Mouse (Mus musculus) neural tube, embryonic 13.5 days (tissue): ENCODE data around the gene Ippk. TPM values are rescaled to one million over a fixed set of nuclear protein-coding genes. Genes with fewer than 3 reads are reported as not detected.

Experiments
- ATAC-seq: fragments of 200-750 bp; cut with Nextera tagmentation; 2 replicates; pipeline ENCODE4 v1.8.0; 2017; ENCODE audit warnings: low read depth, mild to moderate bottlenecking, moderate TSS enrichment, moderate library complexity
- H3K27ac ChIP-seq: fragments of 300-500 bp; sonication (generic); replicated peaks from 2 replicates; pipeline ENCODE4 v1.5.1; 2015; ENCODE audit warnings: moderate library complexity, mild to moderate bottlenecking, inconsistent platforms
- H3K27me3 ChIP-seq: fragments of 300-500 bp; sonication (generic); 2 replicates; pipeline ENCODE4 v1.6.1; 2015; ENCODE audit warnings: mild to moderate bottlenecking, inconsistent platforms
- H3K36me3 ChIP-seq: fragments of 300-500 bp; sonication (generic); 2 replicates; pipeline ENCODE4 v1.6.1; 2015; ENCODE audit warnings: mild to moderate bottlenecking, inconsistent platforms
- H3K4me1 ChIP-seq: fragments of 300-500 bp; sonication (generic); replicated peaks from 2 replicates; pipeline ENCODE4 v1.6.1; 2015; ENCODE audit warnings: inconsistent platforms
- H3K4me2 ChIP-seq: fragments of 300-500 bp; sonication (generic); 2 replicates; pipeline ENCODE4 v1.6.1; 2015; ENCODE audit warnings: inconsistent platforms, mild to moderate bottlenecking, moderate library complexity
- H3K4me3 ChIP-seq: fragments of 300-500 bp; sonication (generic); 2 replicates; pipeline ENCODE4 v1.5.1; 2015; ENCODE audit warnings: mild to moderate bottlenecking, inconsistent platforms
- H3K9ac ChIP-seq: fragments of 300-500 bp; sonication (generic); 2 replicates; pipeline ENCODE4 v1.6.1; 2015; ENCODE audit warnings: moderate library complexity, mild to moderate bottlenecking, inconsistent platforms
- H3K9me3 ChIP-seq: fragments of 300-500 bp; sonication (generic); 2 replicates; pipeline ENCODE4 v1.6.1; 2016; ENCODE audit warnings: inconsistent platforms
- WGBS: fragments of 180-500 bp; shearing (Covaris S2); methylation state at CpG from one replicate; pipeline ENCODE4 v1.1.7; 2015; 5-methylcytosine and 5-hydroxymethylcytosine counted together
- polyA plus RNA-seq: library from polyadenylated mRNA; unstranded; fragments of >200 nt; fragmentation: Nextera tagmentation; extraction: Ambion mirVana; gene quantifications from 2 replicates; pipeline ENCODE4 v1.2.1, GENCODE M21; 2015

Gene Ippk
- polyA plus RNA-seq, 1 experiment from 2014 or later: 12.5 TPM

GRCm38 (mm10) chr13:49433268-49434029, 12.4 kb downstream of the Ippk start:
- H3K27me3 ChIP-seq: no peaks in the 10 kb centered on the region
- peaks cover 54% of the 10 kb centered on the region for H3K36me3 ChIP-seq
- 99% methylated on average over 2 of the region's 2 CpGs for WGBS
- no peak overlapping the region for H3K27ac ChIP-seq
- no peak overlapping the region for H3K4me2 ChIP-seq
- H3K4me1 ChIP-seq: peaks cover 1% of the 10 kb centered on the region
- H3K4me3 ChIP-seq: no peak overlapping the region
- H3K9me3 ChIP-seq: no peaks in the 10 kb centered on the region
- H3K9ac ChIP-seq: no peak overlapping the region
- no peak for ATAC-seq

- 94% methylated on average over 1 of the region's 1 CpGs for WGBS
- Histone ChIP-seq H3K9ac (no peak overlapping the region), H3K4me3 (no peak overlapping the region), H3K9me3 (no peaks in the 10 kb centered on the region), H3K27ac (no peak overlapping the region), H3K4me2 (no peak overlapping the region), H3K27me3 (no peaks in the 10 kb centered on the region), H3K4me1 (no peaks in the 10 kb centered on the region), H3K36me3 (peaks cover 57% of the 10 kb centered on the region)
- no peak for ATAC-seq
Observed at GRCm38 (mm10) chr13:49435745-49436144, 14.7 kb downstream of the Ippk start.

DNA sequence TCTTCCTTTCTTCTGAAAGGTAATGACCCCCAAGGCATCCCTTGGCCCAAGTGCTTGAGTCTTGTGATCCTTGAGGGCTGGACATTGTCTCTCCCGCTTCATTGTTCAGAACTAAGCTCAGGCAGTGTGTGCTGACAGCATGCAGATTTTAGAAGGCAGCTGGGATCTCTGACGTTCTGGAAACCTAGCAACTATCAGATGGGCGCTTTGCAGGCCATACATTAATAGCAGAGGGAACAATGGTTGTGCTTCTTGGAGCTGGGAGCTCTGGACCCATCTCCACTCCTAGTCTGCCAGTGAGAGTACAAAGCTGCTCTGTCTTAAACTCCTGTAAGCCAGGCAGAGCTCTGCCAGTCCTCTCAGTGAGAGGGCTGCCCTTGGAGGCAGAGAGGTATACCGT, 15.1 kb downstream of the Ippk start:
- Histone ChIP-seq H3K4me3 (no peak overlapping the region), H3K4me1 (no peaks in the 10 kb centered on the region), H3K9ac (no peak overlapping the region), H3K27ac (no peak overlapping the region), H3K27me3 (no peaks in the 10 kb centered on the region), H3K9me3 (no peaks in the 10 kb centered on the region), H3K4me2 (no peak overlapping the region), H3K36me3 (peaks cover 57% of the 10 kb centered on the region)
- 79% methylated on average over 4 of the region's 4 CpGs for WGBS
- ATAC-seq: no peak

- Histone ChIP-seq H3K4me2 (no peak overlapping the region), H3K36me3 (peaks cover 57% of the 10 kb centered on the region), H3K9ac (no peak overlapping the region), H3K4me3 (no peak overlapping the region), H3K4me1 (no peaks in the 10 kb centered on the region), H3K9me3 (no peaks in the 10 kb centered on the region), H3K27ac (no peak overlapping the region), H3K27me3 (no peaks in the 10 kb centered on the region)
- ATAC-seq: no peak
- WGBS: 97% methylated on average over 6 of the region's 6 CpGs
Observed at GRCm38 (mm10) chr13:49444451-49444850, 23.4 kb downstream of the Ippk start.

DNA sequence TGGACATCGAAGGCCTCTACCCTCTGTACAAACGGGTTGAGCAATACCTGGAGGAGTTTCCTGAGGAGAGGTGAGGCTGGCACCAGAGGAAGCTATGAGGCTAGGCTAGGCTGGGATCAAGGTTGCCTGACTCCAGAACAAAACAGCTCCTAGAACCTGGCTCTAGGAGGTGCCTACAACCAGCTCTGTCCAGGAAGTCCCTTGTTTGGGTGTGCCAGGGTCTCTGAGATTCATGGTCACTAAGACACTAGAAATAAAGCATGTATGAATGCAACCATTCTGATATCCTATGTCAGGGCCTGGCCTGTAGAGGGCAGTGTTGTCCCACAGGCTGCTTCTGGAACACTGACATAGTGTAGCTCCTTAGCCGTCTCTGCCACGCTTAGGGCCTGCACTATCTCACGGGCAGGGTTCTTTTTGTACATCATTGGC, 28.3 kb downstream of the Ippk start:
- Histone ChIP-seq H3K4me3 (no peak overlapping the region), H3K4me1 (no peaks in the 10 kb centered on the region), H3K9ac (no peak overlapping the region), H3K27me3 (no peaks in the 10 kb centered on the region), H3K36me3 (peaks cover 56% of the 10 kb centered on the region), H3K27ac (no peak overlapping the region), H3K9me3 (no peaks in the 10 kb centered on the region), H3K4me2 (no peak overlapping the region)
- WGBS: 44% methylated on average over 5 of the region's 5 CpGs
- peak; percentile 75 for ATAC-seq

DNA sequence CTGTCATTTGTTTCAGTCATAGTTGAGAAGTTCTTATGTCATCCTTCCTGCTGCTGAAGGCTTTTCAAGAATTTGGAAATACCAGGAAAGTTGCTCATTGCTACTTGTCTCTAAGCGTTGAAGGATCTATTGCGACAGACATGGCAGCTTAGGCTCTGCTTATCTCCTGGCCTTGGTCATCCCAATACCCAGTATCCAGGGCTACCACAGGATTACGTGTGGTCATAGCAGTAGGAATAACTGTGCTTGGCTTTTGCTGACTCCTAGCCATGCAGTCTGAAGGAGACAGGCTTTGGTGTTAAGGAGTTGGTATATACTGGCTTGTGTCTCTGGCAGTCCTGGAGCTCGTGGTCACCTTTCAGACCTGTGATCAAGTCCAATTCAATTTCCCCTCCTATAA, 39.2 kb downstream of the Ippk start:
- Histone ChIP-seq H3K36me3 (peaks cover 60% of the 10 kb centered on the region), H3K27me3 (no peaks in the 10 kb centered on the region), H3K4me2 (no peak overlapping the region), H3K27ac (peak overlapping the region; percentile 49; the same call in 1 of the 2 replicates), H3K4me3 (no peak overlapping the region), H3K9me3 (no peaks in the 10 kb centered on the region), H3K4me1 (no peaks in the 10 kb centered on the region), H3K9ac (no peak overlapping the region)
- 92% methylated on average over 4 of the region's 4 CpGs for WGBS
- ATAC-seq: no peak

DNA sequence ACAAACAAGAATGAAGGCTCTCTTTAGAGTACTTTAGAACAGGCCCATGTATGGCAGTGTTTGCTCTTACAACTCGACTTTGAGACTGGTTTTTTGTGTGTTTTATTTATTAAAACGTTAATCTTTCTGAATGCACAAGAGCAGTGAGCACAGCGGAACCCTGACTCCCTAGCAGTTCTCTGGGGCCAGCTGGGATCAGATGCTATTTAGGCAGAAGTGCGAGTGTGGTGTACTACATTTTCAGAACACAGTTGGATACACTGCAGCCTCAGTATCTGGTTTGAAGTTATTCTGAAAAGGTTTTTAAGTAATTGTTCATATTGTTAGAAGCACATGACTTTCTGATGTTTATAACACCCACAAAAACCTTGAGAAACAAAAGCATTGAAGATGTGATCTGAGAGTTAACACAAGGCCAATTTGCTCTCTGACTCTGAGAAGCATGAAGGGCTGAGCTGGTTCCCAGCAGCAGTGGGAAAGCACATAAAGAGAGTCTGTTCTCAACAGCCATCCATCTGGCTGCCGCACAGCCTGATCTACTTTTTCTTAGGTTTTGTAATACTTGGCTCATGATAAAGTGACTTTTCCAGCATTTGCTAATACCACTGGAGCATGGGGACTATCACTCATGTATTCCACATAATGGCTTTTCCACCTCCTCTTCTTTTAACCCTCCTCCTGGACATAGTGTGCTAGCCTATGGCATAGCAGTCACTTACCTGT, 39.8 kb downstream of the Ippk start:
- Histone ChIP-seq H3K4me1 (no peaks in the 10 kb centered on the region), H3K4me2 (no peak overlapping the region), H3K4me3 (no peak overlapping the region), H3K27me3 (no peaks in the 10 kb centered on the region), H3K27ac (peak overlapping the region; percentile 49; the same call in 1 of the 2 replicates), H3K36me3 (peaks cover 65% of the 10 kb centered on the region), H3K9ac (no peak overlapping the region), H3K9me3 (no peaks in the 10 kb centered on the region)
- no peak for ATAC-seq
- WGBS: 69% methylated on average over 5 of the region's 5 CpGs

- Histone ChIP-seq H3K27ac (0 out of 2 replicates have a peak overlapping the region, but pooled peaks have one; percentile 46), H3K9ac (no peak overlapping the region), H3K9me3 (no peaks in the 10 kb centered on the region), H3K4me1 (no peaks in the 10 kb centered on the region), H3K27me3 (no peaks in the 10 kb centered on the region), H3K4me3 (no peak overlapping the region), H3K36me3 (peaks cover 65% of the 10 kb centered on the region), H3K4me2 (no peak overlapping the region)
- ATAC-seq: no peak
- 79% methylated on average over 15 of the region's 15 CpGs for WGBS
Observed at GRCm38 (mm10) chr13:49461458-49462132, 40.5 kb downstream of the Ippk start.

DNA sequence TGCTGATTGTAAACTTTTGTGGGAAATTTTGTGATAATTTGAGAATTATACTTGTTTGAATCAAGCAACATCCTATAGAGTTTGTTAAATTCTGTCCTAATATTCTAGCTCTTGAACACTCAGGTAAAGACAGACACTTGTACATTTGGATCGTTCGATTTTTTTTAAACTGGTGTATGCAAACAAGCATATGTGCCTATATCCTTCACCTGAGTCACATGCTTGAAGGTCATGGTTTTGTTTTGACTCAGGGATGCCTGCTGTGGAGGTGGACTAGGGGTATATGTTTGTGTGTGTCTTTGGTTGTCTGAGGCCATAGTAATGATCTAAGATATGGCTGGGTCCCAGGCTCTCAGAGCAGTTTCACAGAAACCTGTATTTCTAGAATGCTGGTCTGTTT, 41.9 kb downstream of the Ippk start:
- no peak overlapping the region for H3K4me2 ChIP-seq
- no peak overlapping the region for H3K27ac ChIP-seq
- H3K4me1 ChIP-seq: no peaks in the 10 kb centered on the region; the same call in 1 of the 2 replicates
- ATAC-seq: no peak
- no peaks in the 10 kb centered on the region for H3K9me3 ChIP-seq
- no peak overlapping the region for H3K9ac ChIP-seq
- 93% methylated on average over 2 of the region's 2 CpGs for WGBS
- H3K4me3 ChIP-seq: no peak overlapping the region
- no peaks in the 10 kb centered on the region for H3K27me3 ChIP-seq
- peaks cover 57% of the 10 kb centered on the region for H3K36me3 ChIP-seq

DNA sequence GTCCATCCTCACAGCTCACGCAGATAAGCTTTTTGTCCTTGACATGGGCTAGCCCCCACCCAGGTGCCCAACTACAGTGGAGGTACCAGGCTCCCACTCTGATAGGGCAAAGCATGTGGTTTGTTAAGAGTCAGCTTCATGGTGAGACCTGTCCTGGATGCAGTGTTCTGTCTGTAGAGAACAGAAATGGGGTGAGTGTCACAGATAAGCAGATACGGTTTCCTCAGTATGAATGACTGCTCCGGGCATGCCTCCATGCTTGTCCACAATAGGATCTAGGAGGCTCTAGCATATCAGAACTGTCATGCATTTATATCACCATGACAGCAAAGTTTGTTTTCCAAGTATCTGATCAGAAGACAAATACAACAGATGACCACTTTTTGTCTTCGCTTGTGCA, 44.8 kb downstream of the Ippk start:
- Histone ChIP-seq H3K27me3 (no peaks in the 10 kb centered on the region), H3K9me3 (no peaks in the 10 kb centered on the region), H3K9ac (no peak overlapping the region), H3K36me3 (peaks cover 46% of the 10 kb centered on the region), H3K4me1 (no peaks in the 10 kb centered on the region; the same call in 1 of the 2 replicates), H3K27ac (no peak overlapping the region), H3K4me2 (no peak overlapping the region), H3K4me3 (no peak overlapping the region)
- 95% methylated on average over 4 of the region's 4 CpGs for WGBS
- ATAC-seq: no peak

GRCm38 (mm10) chr13:49466393-49467075, 45.5 kb downstream of the Ippk start:
- no peaks in the 10 kb centered on the region for H3K9me3 ChIP-seq
- no peaks in the 10 kb centered on the region for H3K27me3 ChIP-seq
- WGBS: 75% methylated on average over 11 of the region's 11 CpGs
- no peak overlapping the region for H3K9ac ChIP-seq
- no peak for ATAC-seq
- no peak overlapping the region for H3K4me2 ChIP-seq
- H3K27ac ChIP-seq: peak overlapping the region; percentile 49
- H3K36me3 ChIP-seq: peaks cover 39% of the 10 kb centered on the region
- H3K4me3 ChIP-seq: no peak overlapping the region
- H3K4me1 ChIP-seq: no peaks in the 10 kb centered on the region; the same call in 1 of the 2 replicates
